Mouse (Mus musculus) cortical plate, adult 2 months (tissue): ENCODE measurements around the gene Crabp2.

Experiments used
- CTCF ChIP-seq: fragments of 200-500 bp; IDR thresholded peaks from 2 replicates; pipeline ENCODE4 v1.5.1; 2011; ENCODE audit warnings: mild to moderate bottlenecking, control low read depth, low read length; ENCODE audit not compliant: insufficient read depth; ENCODE audit errors: extremely low read depth
- POLR2A ChIP-seq: fragments of 200-500 bp; IDR thresholded peaks from 2 replicates; pipeline ENCODE4 v1.6.1; 2011; ENCODE audit warnings: mild to moderate bottlenecking, low read length, control low read depth; ENCODE audit not compliant: insufficient read depth; ENCODE audit errors: extremely low read depth

DNA sequence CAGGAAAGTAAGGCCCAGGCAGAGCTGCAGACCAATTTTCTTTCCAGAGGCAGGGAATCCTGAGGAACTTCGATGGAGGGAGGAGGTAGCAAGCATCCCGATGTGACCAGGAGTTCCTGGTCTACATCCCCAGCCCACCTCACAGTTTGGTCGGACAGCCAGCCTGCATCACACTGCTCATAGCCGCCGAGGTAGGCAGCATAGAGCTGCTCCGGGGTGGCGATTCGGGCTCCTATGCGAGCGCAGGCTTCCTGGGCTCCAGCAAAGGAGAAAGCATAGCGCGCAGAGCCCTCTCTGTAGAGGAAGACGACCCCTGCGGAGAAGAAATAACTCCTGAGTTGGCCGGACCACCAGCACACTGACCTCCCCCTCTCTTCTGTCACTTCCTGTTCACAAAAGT, 47.9 kb downstream of the Crabp2 start:
- no peak for TF ChIP-seq POLR2A
- TF ChIP-seq CTCF = no peak
